Mouse (Mus musculus) embryonic fibroblast, embryonic 13.5 days (primary cell): Measurements from ENCODE around the gene Kif16b.

Experiments used
- CTCF ChIP-seq: IDR thresholded peaks from 2 replicates; pipeline ENCODE4 v1.5.1; 2011; ENCODE audit warnings: mild to moderate bottlenecking, control low read depth, low read length, moderate library complexity, borderline replicate concordance; ENCODE audit not compliant: insufficient read depth
- POLR2A ChIP-seq: IDR thresholded peaks from 2 replicates; pipeline ENCODE4 v1.6.1; 2011; ENCODE audit warnings: low read depth, mild to moderate bottlenecking, control low read depth, low read length, moderate library complexity

- TF ChIP-seq CTCF (no peak), POLR2A (no peak)
Observed at GRCm38 (mm10) chr2:142689496-142689895, 211.8 kb downstream of the Kif16b start.
